Mouse (Mus musculus): ENCODE results near the gene Jazf1.

GRCm38 (mm10) chr6:52851975-52852374, 216.5 kb downstream of the Jazf1 start:
- TF ChIP-seq CTCF (IDR thresholded peaks at IDR 0.05; ENCODE audit: low read depth, low read length) (no peak), POLR2A (IDR thresholded peaks at IDR 0.05; ENCODE audit: insufficient read depth, low read length) (no peak)
